Mouse (Mus musculus): ENCODE results near the gene Naa20.
A peak's percentile ranks its signal among the peaks of the same experiment; 100 is the strongest.
"Not testable (repeated sequence)": the region's sequence is repeated elsewhere in the genome, so short reads cannot be mapped to it uniquely, and the experiment has no call there.

Naa20 gene

DNA sequence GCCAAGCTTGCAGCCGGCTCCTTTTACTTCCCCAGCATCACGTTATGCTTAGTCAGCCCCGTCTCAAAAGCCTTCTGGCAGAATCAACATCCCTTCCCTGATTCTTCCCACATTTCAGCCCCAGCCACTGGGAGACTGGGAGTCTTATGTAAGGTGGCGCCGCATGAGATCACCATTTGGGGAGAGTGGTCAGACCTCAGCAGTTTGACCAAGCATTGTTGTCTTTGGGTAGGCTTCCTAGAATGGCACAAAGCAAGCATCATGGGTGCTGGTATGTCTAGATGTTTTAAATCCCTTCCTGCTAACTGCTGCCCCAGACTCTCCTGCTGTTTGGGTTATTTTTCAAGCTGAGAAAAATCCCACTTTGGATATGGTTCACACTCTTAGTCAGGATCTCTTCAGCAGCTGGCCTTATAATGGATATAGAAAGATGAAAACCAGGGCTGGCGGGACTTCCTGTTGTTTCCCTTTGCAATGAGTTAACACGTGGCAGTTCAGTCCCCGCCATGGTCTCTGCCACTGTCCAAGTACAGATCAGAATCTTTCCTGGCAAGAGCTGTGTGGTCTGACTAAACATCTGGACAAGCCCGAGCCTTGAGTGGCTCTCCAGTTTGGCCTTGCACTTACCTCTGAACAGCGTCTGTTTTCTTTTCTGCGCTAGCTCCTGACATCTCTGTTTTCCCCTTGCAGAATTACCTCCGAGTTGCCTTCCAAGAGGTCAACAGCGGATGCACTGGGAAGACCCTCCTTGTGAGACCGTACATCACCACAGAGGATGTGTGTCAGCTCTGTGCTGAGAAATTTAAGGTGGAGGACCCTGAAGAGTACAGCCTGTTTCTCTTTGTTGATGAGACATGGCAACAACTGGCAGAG lies 16.8 kb upstream of the Naa20 start:
- peak; percentile 49 for DNase-seq

- DNase-seq, result peak; percentile 48
Measured at GRCm38 (mm10) chr2:145887937-145888765, 13.7 kb upstream of the Naa20 start.

DNA sequence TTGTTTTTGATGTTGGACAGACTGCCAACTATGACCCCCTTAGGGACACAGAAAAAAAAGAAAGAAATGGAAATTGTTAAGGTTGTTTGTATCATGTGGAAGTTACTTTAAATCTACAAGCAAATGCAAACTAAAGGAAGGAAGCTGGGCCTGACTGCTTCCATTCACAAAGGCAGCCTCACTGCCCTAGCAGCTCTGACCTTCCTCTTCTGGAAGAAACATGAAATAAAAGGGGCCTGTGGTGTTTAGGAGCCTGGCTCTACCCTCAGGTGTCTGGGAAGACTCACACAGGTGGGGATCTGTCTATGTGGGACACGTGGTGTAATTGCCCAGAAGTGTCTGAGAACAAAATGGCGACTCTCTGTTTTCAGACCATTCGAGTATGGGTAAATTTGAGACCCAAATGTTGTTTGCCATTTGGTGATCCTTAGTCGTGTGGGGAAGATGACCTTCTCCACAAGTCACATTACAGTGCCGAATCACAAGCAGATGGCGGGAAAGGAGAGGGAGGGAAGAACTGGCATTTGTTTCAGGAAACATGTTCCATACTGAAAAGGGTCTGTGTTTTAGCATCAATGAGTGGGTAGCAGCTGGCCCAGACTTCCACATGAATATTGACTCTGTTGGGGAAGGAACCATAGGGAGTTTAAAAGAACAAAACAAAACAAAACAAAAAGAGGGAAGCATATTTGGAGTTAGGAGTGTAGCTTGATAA lies 13.0 kb upstream of the Naa20 start:
- no peak for DNase-seq

- no peak for DNase-seq
Measured at GRCm38 (mm10) chr2:145890571-145890970, 11.3 kb upstream of the Naa20 start.

DNA sequence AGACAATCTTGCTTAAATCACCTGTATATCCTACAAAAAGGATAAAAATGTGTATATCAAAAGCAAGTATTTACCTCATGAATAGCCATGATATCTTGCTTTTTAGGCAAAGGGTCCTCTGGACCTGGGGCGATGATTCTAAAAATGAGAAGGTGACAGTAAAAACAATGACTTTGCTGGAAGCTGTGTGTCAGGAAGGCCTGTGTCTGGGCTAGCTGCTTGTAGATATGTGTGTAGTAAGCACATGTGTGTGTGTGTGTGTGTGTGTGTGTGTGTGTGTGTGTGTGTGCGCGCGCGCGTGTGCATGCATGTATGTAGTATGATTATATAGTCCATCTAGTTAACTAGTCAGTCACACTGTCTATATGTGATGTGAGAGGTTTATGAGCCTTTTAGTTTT lies 8.1 kb upstream of the Naa20 start:
- DNase-seq, result no peak

- DNase-seq, result no peak
Measured at GRCm38 (mm10) chr2:145898106-145898505, 3.8 kb upstream of the Naa20 start.

- DNase-seq, result not testable (repeated sequence)
Measured at GRCm38 (mm10) chr2:145900318-145900717, 1.6 kb upstream of the Naa20 start.

DNA sequence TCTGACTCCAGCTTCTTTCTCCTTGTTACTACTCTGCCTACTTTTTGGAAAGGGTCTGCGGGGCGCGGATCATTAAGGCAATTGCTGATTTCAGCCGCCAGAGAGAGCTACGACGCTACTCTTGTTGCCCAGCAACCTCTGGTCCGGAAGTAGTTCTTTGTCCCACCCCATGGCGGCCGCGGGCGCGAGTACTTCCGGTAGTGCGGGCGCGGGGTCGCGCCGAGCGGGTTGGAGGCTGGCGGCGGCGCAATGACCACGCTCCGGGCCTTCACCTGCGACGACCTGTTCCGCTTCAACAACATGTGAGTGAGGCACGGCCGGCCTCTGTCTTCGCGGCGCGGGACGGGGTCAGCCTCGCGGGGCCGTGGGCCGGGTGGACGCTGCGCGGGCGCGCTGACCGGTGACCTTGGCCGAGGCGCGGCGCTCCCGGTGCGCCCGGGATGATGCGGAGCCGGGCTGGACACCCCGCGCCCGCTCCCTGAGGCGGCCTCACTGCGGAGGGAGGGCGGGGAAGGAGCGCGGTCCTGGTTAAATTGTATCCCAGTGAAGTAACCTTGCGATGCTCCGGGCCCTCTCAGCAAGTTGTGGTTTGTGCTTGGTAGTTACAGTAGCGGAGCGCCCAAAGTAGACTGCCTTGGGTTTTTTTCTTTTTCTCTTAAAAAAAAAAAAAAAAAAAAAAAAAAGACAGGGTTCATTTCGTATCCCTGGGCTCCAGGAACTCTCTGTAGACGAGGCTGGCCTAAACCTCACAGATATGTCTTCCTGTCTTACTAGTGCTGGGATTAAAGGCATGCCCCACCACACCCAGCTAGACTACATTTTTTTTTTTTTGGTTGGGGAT lies 1.4 kb downstream of the Naa20 start:
- DNase-seq, result peak; percentile 89

GRCm38 (mm10) chr2:145903983-145904616 lies 2.2 kb downstream of the Naa20 start:
- DNase-seq, result no peak

DNA sequence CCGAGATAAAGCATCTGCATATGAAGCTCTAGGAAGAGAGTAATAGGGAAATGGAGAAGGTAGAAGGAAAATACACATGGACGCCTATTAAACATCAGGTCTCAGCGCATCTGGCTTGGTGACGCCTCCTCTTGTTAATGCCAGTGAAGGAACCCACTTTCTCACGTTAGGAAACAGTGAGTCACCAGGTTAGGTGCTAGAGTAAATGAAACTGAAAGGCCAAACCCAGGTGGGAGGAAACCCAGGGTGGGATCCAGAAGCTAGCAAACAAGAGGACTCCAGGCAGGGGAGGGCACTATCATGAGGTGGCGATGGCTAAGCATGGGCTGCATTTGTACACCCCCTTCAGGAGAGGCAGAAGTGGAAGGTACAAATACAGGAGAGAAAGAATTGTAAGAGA lies 3.3 kb downstream of the Naa20 start:
- DNase-seq, result no peak

DNA sequence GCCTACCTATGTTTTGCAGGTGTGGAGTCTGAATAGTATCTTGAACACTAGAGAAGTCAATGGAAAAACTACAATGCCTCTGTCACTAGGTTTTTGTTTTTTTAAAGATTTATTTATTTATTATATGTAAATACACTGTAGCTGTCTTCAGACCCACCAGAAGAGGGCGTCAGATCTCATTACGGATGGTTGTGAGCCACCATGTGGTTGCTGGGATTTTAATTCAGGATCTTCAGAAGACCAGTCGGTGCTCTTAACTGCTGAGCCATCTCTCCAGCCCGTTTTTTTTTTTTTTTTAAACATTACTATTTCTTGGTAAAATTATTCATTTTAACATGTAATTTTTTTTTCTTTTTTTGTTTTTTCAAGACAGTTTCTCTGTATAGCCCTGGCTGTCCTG lies 4.0 kb downstream of the Naa20 start:
- not testable (repeated sequence) for DNase-seq

GRCm38 (mm10) chr2:145920941-145921650 lies 19.2 kb downstream of the Naa20 start:
- DNase-seq, result no peak

DNA sequence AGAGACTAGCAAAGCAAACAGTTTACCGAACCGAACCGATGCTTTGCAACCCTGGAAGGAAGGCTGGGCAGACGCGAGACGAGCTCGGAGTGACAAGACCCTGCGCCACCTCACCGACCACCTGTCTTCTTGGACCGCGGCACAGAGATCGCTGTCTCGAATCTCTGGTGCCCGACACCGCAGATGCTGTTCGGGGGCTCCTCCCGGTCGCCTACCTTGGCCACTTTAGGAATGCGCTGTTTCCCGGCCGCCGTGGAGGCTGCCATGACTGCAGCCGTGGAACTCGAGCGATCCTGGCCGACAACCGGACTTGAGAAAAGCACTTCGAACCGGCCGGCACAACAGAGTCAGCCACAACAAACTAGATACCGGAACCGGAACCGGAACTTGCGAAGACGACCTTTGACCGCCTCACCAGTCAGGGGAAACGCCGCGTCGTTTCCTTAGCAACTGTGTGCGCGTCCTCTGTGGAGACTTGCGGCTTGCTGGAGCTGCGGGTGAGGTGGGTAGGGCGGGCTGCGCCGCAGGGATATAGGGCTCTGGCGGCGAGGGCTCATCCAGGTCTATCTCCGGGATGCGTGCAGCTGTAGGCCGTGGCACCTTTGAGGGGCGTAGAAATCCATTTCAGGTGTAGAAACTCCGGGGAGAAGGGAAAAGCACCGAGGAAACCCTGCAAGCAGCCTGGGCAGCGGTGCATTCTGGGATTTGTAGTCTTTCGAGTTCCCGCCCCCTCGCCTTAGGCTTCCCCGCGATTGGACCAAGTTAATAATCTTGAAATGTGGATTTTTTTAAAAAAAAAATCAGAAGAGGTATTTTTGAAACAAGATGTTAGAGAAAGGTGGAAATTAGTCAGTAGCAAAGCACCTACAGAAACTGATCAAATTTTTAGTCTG lies 32.7 kb downstream of the Naa20 start, which contains the start of the genes Cfap61 and Crnkl1:
Cfap61 (plus strand) TSS at position 446 of the 893 bp plus-strand sequence.
Crnkl1 (minus strand) TSS at position 676 of the 893 bp plus-strand sequence.
- DNase-seq, result peak; percentile 94

DNA sequence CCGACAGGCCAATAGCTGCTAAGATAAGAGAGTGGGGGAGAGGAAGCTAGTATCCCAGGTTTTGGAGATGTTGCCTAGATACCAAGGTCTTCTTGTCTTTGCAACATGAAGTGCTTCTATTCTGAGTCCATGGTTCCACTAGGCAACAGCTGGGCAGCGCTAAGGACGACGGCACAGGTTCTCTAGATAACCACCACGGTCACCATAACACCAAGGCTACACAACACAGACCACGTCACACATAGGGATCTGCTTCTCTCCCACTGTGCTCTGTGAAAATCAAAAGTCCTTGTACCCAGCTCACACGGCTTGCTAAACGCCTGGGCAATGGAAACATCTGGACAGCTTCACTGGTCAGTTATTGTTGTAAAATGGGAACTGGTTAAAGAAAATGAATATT lies 35.1 kb downstream of the Naa20 start:
- DNase-seq, result no peak

DNA sequence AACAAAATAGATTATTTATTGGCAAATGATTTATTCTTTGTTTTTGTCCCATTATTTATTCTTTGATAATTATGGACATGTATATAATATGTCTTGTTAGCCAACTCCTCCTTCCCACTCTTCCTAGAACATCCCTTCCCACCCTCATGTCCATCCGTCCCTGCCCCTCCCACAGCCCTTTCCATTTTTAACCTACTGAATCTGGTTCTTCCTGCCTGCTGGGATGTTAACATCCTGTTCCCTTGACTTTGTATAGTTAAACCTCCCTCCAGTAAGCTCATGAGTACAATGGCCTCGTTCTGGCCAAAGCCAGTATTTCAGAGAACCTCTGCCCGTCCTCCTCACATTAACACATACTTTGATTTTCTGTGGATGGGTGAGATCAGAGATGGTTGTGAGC lies 39.5 kb downstream of the Naa20 start:
- DNase-seq, result no peak

- peak; percentile 20 for DNase-seq
Measured at GRCm38 (mm10) chr2:145944286-145944685, 42.4 kb downstream of the Naa20 start.

DNA sequence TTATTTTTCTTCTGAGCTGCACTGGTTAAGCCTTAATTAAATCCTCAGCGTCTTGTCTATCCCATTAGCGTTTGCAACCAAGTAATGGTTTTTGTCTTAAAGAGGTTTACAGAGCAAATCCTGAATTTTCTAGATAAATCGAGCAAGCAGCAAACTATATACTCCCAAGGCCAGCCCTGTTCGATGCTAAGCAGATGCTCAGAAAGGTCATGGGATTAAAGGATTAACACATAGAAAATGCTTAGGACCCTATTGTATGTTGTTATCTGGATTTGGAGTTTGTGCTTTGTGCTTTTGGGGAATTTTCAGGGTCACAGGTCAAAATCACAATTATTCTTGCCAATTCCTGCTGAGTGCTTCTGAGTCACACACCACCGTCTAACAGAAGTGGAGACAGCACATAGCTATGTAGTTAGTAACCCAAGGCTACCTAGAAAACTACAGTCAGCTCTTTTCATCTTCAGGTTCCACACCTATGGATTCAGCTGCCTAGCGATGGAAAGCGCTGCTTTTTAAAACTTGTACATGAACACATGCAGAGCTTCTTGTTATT lies 46.6 kb downstream of the Naa20 start:
- no peak for DNase-seq

GRCm38 (mm10) chr2:145949475-145950068 lies 47.7 kb downstream of the Naa20 start:
- no peak for DNase-seq

DNA sequence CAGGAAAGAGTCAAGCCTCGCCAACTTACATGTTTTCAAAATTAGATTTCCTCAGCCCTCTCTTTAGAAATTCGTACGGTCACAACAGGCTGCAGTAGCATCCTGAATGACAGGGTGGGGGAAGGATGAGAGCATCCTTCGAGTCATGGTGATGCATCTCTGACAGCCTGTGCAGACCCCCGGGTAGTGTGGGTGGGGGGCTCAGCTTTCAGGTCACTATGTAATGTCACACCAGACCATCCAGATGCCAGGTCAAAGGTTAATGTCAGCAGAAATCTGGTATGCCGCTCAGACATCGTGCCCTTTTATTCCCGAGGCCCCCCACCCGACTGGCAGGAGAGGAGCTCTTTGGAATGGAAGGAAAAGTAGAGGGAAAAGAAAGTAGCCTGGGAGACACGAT lies 48.3 kb downstream of the Naa20 start:
- DNase-seq, result no peak

Data from right cerebral cortex, postnatal 25 days (tissue).